Mouse (Mus musculus) liver, adult 2 months (tissue): Measurements from ENCODE around the gene 2610507B11Rik.
A peak's percentile ranks its signal among the peaks of the same experiment; 100 is the strongest.

Experiments
- CTCF ChIP-seq: fragments of 200-500 bp; IDR thresholded peaks from 2 replicates; pipeline ENCODE4 v1.5.1; 2011; ENCODE audit warnings: low read depth, low read length, control low read depth
- POLR2A ChIP-seq: fragments of 200-500 bp; IDR thresholded peaks from 2 replicates; pipeline ENCODE4 v1.6.1; 2011; ENCODE audit warnings: low read length, control low read depth; ENCODE audit not compliant: insufficient read depth; ENCODE audit errors: extremely low read depth

- peak; percentile 74; the same call in 1 of the 2 replicates for TF ChIP-seq POLR2A
- no peak for TF ChIP-seq CTCF
Observed at GRCm38 (mm10) chr11:78261380-78262352, at the start of gene 2610507B11Rik.
